Mouse (Mus musculus) embryo, embryonic 9.5 days (tissue): ENCODE results near the gene Sgsm1.

Experiments used
- DNase-seq: peaks from one replicate; pipeline ENCODE4 v3.0.0-alpha.2; 2017; ENCODE audit errors: extremely low spot score

Gene Sgsm1

GRCm38 (mm10) chr5:113219450-113219849 lies 91.1 kb downstream of the Sgsm1 start:
- DNase-seq: no peak

- DNase-seq: no peak
Observed at GRCm38 (mm10) chr5:113218617-113219235, 91.9 kb downstream of the Sgsm1 start.

GRCm38 (mm10) chr5:113217076-113217475 lies 93.5 kb downstream of the Sgsm1 start:
- DNase-seq: no peak

GRCm38 (mm10) chr5:113216328-113216960 lies 94.1 kb downstream of the Sgsm1 start:
- no peak for DNase-seq

- no peak for DNase-seq
Observed at GRCm38 (mm10) chr5:113215610-113216011, 95.0 kb downstream of the Sgsm1 start.

GRCm38 (mm10) chr5:113214455-113214854 lies 96.1 kb downstream of the Sgsm1 start:
- no peak for DNase-seq

- no peak for DNase-seq
Observed at GRCm38 (mm10) chr5:113214041-113214440, 96.5 kb downstream of the Sgsm1 start.

- no peak for DNase-seq
Observed at GRCm38 (mm10) chr5:113212156-113212835, 98.3 kb downstream of the Sgsm1 start.

- DNase-seq: no peak
Observed at GRCm38 (mm10) chr5:113210314-113210713, 100.3 kb downstream of the Sgsm1 start.

GRCm38 (mm10) chr5:113209898-113210297 lies 100.7 kb downstream of the Sgsm1 start:
- no peak for DNase-seq

GRCm38 (mm10) chr5:113209401-113209750 lies 101.2 kb downstream of the Sgsm1 start:
- DNase-seq: no peak

- no peak for DNase-seq
Observed at GRCm38 (mm10) chr5:113208622-113209400, 101.8 kb downstream of the Sgsm1 start.

- no peak for DNase-seq
Observed at GRCm38 (mm10) chr5:113208048-113208447, 102.5 kb downstream of the Sgsm1 start.

- DNase-seq: no peak
Observed at GRCm38 (mm10) chr5:113206670-113207352, 103.8 kb downstream of the Sgsm1 start.

GRCm38 (mm10) chr5:113204193-113204592 lies 106.4 kb downstream of the Sgsm1 start:
- DNase-seq: no peak

GRCm38 (mm10) chr5:113199772-113200134 lies 110.8 kb downstream of the Sgsm1 start:
- DNase-seq: no peak

- no peak for DNase-seq
Observed at GRCm38 (mm10) chr5:113199126-113199771, 111.3 kb downstream of the Sgsm1 start.

- DNase-seq: no peak
Observed at GRCm38 (mm10) chr5:113196916-113197794, 113.4 kb downstream of the Sgsm1 start.

- DNase-seq: no peak
Observed at GRCm38 (mm10) chr5:113195907-113196306, 114.7 kb downstream of the Sgsm1 start.

- no peak for DNase-seq
Observed at GRCm38 (mm10) chr5:113195451-113195850, 115.1 kb downstream of the Sgsm1 start.
